Mouse (Mus musculus) spleen, postnatal 0 days (tissue): Measurements from ENCODE around the gene Ccdc77. TPM values are rescaled to one million over a fixed set of nuclear protein-coding genes. Genes with fewer than 3 reads are reported as not detected.

Experiments used
- polyA plus RNA-seq: library from polyadenylated mRNA; unstranded; fragments of >200 nt; fragmentation: Nextera tagmentation; extraction: Ambion mirVana; gene quantifications from 2 replicates; pipeline ENCODE4 v1.2.1, GENCODE M21; 2015

Ccdc77 gene
- polyA plus RNA-seq, result 19.1 and 19.9 TPM in 2 replicates

GRCm38 (mm10) chr6:120363688-120364522, at the start of gene Ccdc77, which contains the start of gene Kdm5a:
TSS of gene Ccdc77 (minus strand) at chr6:120364374.
TSS of gene Kdm5a (plus strand) at chr6:120364124.

DNA sequence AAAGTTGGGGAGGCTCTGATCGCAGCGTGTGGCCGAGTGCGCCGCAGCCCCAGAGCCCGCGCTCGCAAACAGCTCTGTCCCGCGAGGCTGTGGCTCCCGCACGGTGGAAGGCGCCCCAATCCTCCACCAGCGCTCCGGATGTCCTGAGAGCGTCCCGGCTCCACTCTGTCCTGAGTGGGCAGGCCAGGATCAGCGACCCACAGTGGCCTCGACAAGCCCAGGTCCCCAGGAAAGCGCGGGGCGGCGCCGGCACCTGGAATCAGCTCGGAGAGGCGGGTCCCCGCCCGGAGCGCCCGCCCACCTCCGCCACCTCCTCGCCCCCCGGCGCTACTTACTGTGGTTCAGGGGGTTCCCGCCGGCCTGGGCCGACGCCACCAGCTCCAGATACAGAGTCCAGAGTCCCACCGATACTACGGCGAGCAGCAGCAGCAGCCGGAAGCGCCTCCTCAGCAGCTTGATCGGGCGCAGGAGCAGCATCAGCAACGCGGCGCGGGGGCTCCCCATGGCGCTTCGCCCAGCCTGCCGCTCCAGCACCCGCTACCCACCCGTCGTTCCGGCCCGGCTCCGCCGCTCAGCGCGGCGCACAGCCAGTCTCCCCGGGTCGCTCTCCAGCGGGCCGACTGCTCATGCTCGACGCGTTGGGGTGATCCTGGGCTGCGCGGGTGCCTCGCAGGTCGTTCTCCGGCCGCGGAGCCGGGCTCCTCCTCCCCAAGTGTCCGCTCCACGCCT, 70.0 kb downstream of the Ccdc77 start, which contains the start of the genes D330020A13Rik and B4galnt3:
D330020A13Rik (plus strand) TSS at position 309 of the 729 bp plus-strand sequence.
B4galnt3 (minus strand) TSS at position 504 of the 729 bp plus-strand sequence.

Other genes with a start within 250 kb of the Ccdc77 start
- not detected in 2 replicates for gene D330020A13Rik, start 70.0 kb downstream of the Ccdc77 start, polyA plus RNA-seq
- gene B4galnt3, start 69.8 kb downstream of the Ccdc77 start, polyA plus RNA-seq, result 0.14 and 0.18 TPM in 2 replicates
- gene Kdm5a, start 250 bp downstream of the Ccdc77 start, polyA plus RNA-seq, result 33.3 and 34.0 TPM in 2 replicates
- 18.9 and 25.0 TPM in 2 replicates for gene Il17ra, start 98.9 kb upstream of the Ccdc77 start, polyA plus RNA-seq
- 0.04 and 0.05 TPM in 2 replicates for gene Tmem121b, start 129.4 kb upstream of the Ccdc77 start, polyA plus RNA-seq
- 10.2 and 11.2 TPM in 2 replicates for gene Hdhd5, start 166.9 kb upstream of the Ccdc77 start, polyA plus RNA-seq